In the genomic region with DNA sequence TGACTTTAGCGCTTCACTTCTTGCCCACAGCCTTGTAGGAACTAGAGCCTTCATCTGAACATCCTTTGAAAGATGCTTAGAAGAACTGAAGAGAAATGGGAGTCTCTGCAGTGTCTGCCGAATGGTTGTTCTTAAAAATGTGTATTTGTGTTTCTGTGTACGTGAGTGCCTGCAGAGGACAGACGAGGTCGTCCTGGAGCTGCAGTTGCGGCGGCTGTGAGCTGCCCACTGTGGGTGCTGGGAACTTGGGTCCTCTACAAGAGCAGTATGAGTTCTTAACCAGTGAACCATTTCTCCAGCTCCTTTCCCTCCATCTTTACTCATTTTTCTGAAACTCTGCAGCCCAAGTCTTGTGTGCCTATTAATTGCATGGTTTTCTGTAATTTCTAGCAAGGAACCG, we compare ENCODE assay signal across 8 mouse cellular contexts. TPM values are rescaled to one million over a fixed set of nuclear protein-coding genes. Genes with fewer than 3 reads are reported as not detected.
DNase-seq lines count a peak whose midpoint lies in the region; ATAC-seq lines count a peak whose summit lies in the region.

No protein-coding gene starts in this region.

- no peaks in the 10 kb centered on the region for H3K36me3 ChIP-seq in lung, embryonic 16.5 days (ENCODE audit: control insufficient read depth, insufficient read depth, low read length)
- H3K36me3 ChIP-seq in embryonic facial prominence, embryonic 12.5 days = no peaks in the 10 kb centered on the region
- H3K36me3 ChIP-seq in hindbrain, embryonic 15.5 days = no peaks in the 10 kb centered on the region

- H3K9ac ChIP-seq in lung, embryonic 16.5 days (ENCODE audit: low read length) = peak overlapping the region; percentile 94
- H3K9ac ChIP-seq in embryonic facial prominence, embryonic 12.5 days = peak overlapping the region; percentile 57
- H3K9ac ChIP-seq in hindbrain, embryonic 15.5 days = peak overlapping the region; percentile 87

- peak; percentile 10 for ATAC-seq in lung, embryonic 16.5 days (ENCODE audit: low read depth)
- peak; percentile 22; the same call in 1 of the 2 replicates for ATAC-seq in embryonic facial prominence, embryonic 12.5 days (ENCODE audit: insufficient number of reproducible peaks, insufficient read depth, low FRiP score, low TSS enrichment)
- peak; percentile 17; the same call in 1 of the 2 replicates for ATAC-seq in hindbrain, embryonic 15.5 days (ENCODE audit: low FRiP score, low read depth)
- ATAC-seq in megakaryocyte, adult 5-6 weeks (ENCODE audit: poor library complexity, severe bottlenecking) = peak; percentile 8

- H3K4me2 ChIP-seq in lung, embryonic 16.5 days (ENCODE audit: low read depth, low read length) = peak overlapping the region; percentile 84
- H3K4me2 ChIP-seq in embryonic facial prominence, embryonic 12.5 days (replicated peaks) = peak overlapping the region; percentile 69
- H3K4me2 ChIP-seq in hindbrain, embryonic 15.5 days = peak overlapping the region; percentile 88

- H3K27me3 ChIP-seq in lung, embryonic 16.5 days (ENCODE audit: control insufficient read depth, insufficient read depth, low read depth, low read length) = no peaks in the 10 kb centered on the region
- no peaks in the 10 kb centered on the region for H3K27me3 ChIP-seq in embryonic facial prominence, embryonic 12.5 days
- no peaks in the 10 kb centered on the region for H3K27me3 ChIP-seq in hindbrain, embryonic 15.5 days

- peak overlapping the region; percentile 82 for H3K4me3 ChIP-seq in lung, embryonic 16.5 days (ENCODE audit: low read length)
- H3K4me3 ChIP-seq in embryonic facial prominence, embryonic 12.5 days = peak overlapping the region; percentile 81
- peak overlapping the region; percentile 87 for H3K4me3 ChIP-seq in hindbrain, embryonic 15.5 days

- peaks cover 11% of the 10 kb centered on the region for H3K4me1 ChIP-seq in lung, embryonic 16.5 days (replicated peaks; ENCODE audit: control insufficient read depth, insufficient read depth, low read length)
- peaks cover 10% of the 10 kb centered on the region for H3K4me1 ChIP-seq in embryonic facial prominence, embryonic 12.5 days
- peaks cover 20% of the 10 kb centered on the region for H3K4me1 ChIP-seq in hindbrain, embryonic 15.5 days (replicated peaks)

- intact Hi-C loops in gastrocnemius, postnatal 14 days (cut with DNase I; ENCODE audit: low total_unique reads) = no loop called here

- peak overlapping the region; percentile 12; the same call in 1 of the 2 replicates for H3K27ac ChIP-seq in lung, embryonic 16.5 days (ENCODE audit: low read length)
- peak overlapping the region; percentile 36; the same call in 1 of the 2 replicates for H3K27ac ChIP-seq in embryonic facial prominence, embryonic 12.5 days
- peak overlapping the region; percentile 86 for H3K27ac ChIP-seq in hindbrain, embryonic 15.5 days (replicated peaks)

- WGBS in lung, embryonic 16.5 days = 37% methylated on average over 8 of the region's 8 CpGs
- WGBS in embryonic facial prominence, embryonic 12.5 days = 52% methylated on average over 8 of the region's 8 CpGs
- WGBS in hindbrain, embryonic 15.5 days = 36% methylated on average over 8 of the region's 8 CpGs

- H3K9me3 ChIP-seq in lung, embryonic 16.5 days (ENCODE audit: control insufficient read depth, low read length) = no peaks in the 10 kb centered on the region
- no peaks in the 10 kb centered on the region for H3K9me3 ChIP-seq in embryonic facial prominence, embryonic 12.5 days
- no peaks in the 10 kb centered on the region for H3K9me3 ChIP-seq in hindbrain, embryonic 15.5 days

- no peak for DNase-seq in lung, adult 18-20 months
- DNase-seq in yolk sac, embryonic 10.5 days (ENCODE audit: low spot score) = no peak
- no peak for DNase-seq in right cerebral cortex, adult 18-20 months
- DNase-seq in gastrocnemius, postnatal 14 days = no peak

RNA-seq across cellular contexts. Expression of gene Nanp, which starts 0.5 kb away (rescaled TPM):
- polyA plus RNA-seq in lung, embryonic 16.5 days (2015; fragmentation: Nextera tagmentation; extraction: Ambion mirVana) = 46.4 and 48.9 TPM in 2 replicates
- 48.3 and 52.0 TPM in 2 replicates for polyA plus RNA-seq in embryonic facial prominence, embryonic 12.5 days (2016; fragmentation: Nextera tagmentation; extraction: Ambion mirVana)
- 35.2 and 35.8 TPM in 2 replicates for polyA plus RNA-seq in hindbrain, embryonic 15.5 days (2015; fragmentation: Nextera tagmentation; extraction: Ambion mirVana)
- total RNA-seq in megakaryocyte, adult 5-6 weeks (2015) = 17.3 and 18.7 TPM in 2 replicates
- total RNA-seq in megakaryocyte, adult 5-6 weeks (2017) = 9.6 and 10.5 TPM in 2 replicates
- 1 to 10 TPM; 5.1 to 5.8 TPM for total RNA-seq in gastrocnemius, postnatal 14 days (2021)

RNA-seq across cellular contexts. Expression of gene Ninl, which starts 0.5 kb away (rescaled TPM):
- polyA plus RNA-seq in lung, embryonic 16.5 days (2015; fragmentation: Nextera tagmentation; extraction: Ambion mirVana) = 8.7 and 9.7 TPM in 2 replicates
- polyA plus RNA-seq in embryonic facial prominence, embryonic 12.5 days (2016; fragmentation: Nextera tagmentation; extraction: Ambion mirVana) = 12.3 and 13.7 TPM in 2 replicates
- 4.1 and 5.0 TPM in 2 replicates for polyA plus RNA-seq in hindbrain, embryonic 15.5 days (2015; fragmentation: Nextera tagmentation; extraction: Ambion mirVana)
- total RNA-seq in megakaryocyte, adult 5-6 weeks (2015) = 0.07 and 0.09 TPM in 2 replicates
- 0.29 and 1.2 TPM in 2 replicates for total RNA-seq in megakaryocyte, adult 5-6 weeks (2017)
- under 1 TPM; 0.27 to 0.39 TPM for total RNA-seq in gastrocnemius, postnatal 14 days (2021)

RNA-seq across cellular contexts. Expression of gene Gm14151, which starts 52.4 kb away (rescaled TPM):
- not detected in 2 replicates for polyA plus RNA-seq in lung, embryonic 16.5 days (2015; fragmentation: Nextera tagmentation; extraction: Ambion mirVana)
- not detected in 2 replicates for polyA plus RNA-seq in embryonic facial prominence, embryonic 12.5 days (2016; fragmentation: Nextera tagmentation; extraction: Ambion mirVana)
- polyA plus RNA-seq in hindbrain, embryonic 15.5 days (2015; fragmentation: Nextera tagmentation; extraction: Ambion mirVana) = not detected in 2 replicates
- total RNA-seq in megakaryocyte, adult 5-6 weeks (2015) = not detected in 2 replicates
- not detected in 2 replicates for total RNA-seq in megakaryocyte, adult 5-6 weeks (2017)
- total RNA-seq in gastrocnemius, postnatal 14 days (2021) = not detected

RNA-seq across cellular contexts. Expression of gene Gm14147, which starts 58.3 kb away (rescaled TPM):
- not detected in 2 replicates for polyA plus RNA-seq in lung, embryonic 16.5 days (2015; fragmentation: Nextera tagmentation; extraction: Ambion mirVana)
- polyA plus RNA-seq in embryonic facial prominence, embryonic 12.5 days (2016; fragmentation: Nextera tagmentation; extraction: Ambion mirVana) = not detected in 2 replicates
- not detected in 2 replicates for polyA plus RNA-seq in hindbrain, embryonic 15.5 days (2015; fragmentation: Nextera tagmentation; extraction: Ambion mirVana)
- total RNA-seq in megakaryocyte, adult 5-6 weeks (2015) = not detected in 2 replicates
- not detected in 2 replicates for total RNA-seq in megakaryocyte, adult 5-6 weeks (2017)
- total RNA-seq in gastrocnemius, postnatal 14 days (2021) = not detected

Comparison
In these comparisons a context has a peak if more than half of its experiments do, and no peak if none do; other contexts are left out.
1. H3K27ac ChIP-seq: peak in every context shown above with its lines; median percentile 86 in hindbrain, embryonic 15.5 days; 36 in embryonic facial prominence, embryonic 12.5 days; 12 in lung, embryonic 16.5 days.